Mouse (Mus musculus): ENCODE measurements at regions not wholly inside any gene's neighbourhood (a gene's known extent, or its start where the extent isn't known, plus 50 kb on each side); places are given as distances from the start of the nearest gene placed in this dataset.

DNA sequence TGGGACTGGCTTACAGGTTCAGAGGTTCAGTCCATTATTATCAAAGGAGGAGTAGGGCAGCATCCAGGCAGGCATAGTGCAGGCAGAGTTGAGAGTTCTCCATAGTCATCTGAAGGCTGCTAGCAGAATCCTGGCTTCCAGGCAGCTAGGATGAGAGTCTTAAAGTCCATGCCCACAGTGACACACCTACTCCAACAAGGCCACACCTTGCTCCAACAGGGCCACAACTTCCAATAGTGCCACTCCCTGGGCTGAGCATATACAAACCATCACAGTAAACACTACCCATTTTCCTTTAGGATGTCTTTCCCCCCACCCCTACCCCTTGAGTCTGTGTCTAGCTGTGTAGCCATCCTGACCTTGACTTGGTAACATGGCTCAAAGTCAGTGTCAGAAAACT is 78.8 kb upstream of the Ppp1r12a start:
- H3K9me3 ChIP-seq (ENCODE audit: control insufficient read depth, low read length), result no peaks in the 10 kb centered on the region
- DNase-seq (ENCODE audit: low spot score) (no peak), ATAC-seq (ENCODE audit: insufficient read depth, low FRiP score, low TSS enrichment) (no peak)
- H3K36me3 ChIP-seq (ENCODE audit: control insufficient read depth, insufficient read depth, low read length), result no peaks in the 10 kb centered on the region
- no peaks in the 10 kb centered on the region for H3K4me1 ChIP-seq (ENCODE audit: control insufficient read depth, insufficient read depth, low read length)
- no peak overlapping the region for H3K27ac ChIP-seq (ENCODE audit: low read depth, low read length)
- H3K4me2 ChIP-seq (ENCODE audit: low read depth), result no peak overlapping the region
- H3K9ac ChIP-seq (ENCODE audit: low read length), result no peak overlapping the region
- no peak overlapping the region for H3K4me3 ChIP-seq (ENCODE audit: low read depth, low read length)
- no peaks in the 10 kb centered on the region for H3K27me3 ChIP-seq (ENCODE audit: control insufficient read depth, insufficient read depth, low read length)

DNA sequence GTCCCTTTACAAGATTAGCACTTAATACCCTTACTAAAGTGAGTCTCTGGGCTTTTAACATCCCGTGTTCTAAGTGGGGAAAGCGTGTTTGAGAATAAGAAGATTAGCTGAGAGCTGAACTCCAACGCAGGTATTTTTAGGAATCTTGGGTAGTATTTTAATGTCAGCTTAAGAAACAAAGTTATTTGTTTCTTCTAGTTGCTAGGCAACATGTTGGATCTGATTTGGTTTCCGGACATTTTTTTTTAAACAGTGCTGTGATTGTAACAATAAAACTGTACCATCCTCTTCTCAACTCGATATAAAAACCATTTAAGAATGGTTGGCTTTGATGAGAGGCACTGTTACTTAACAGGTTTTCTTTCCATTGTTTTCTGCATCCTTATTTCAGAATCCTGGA is 86.8 kb upstream of the Ppp1r12a start:
- no peak for ATAC-seq (ENCODE audit: insufficient read depth, low FRiP score, low TSS enrichment)
- no peaks in the 10 kb centered on the region for H3K27me3 ChIP-seq (ENCODE audit: control insufficient read depth, insufficient read depth, low read length)
- no peak for DNase-seq (ENCODE audit: low spot score)
- H3K36me3 ChIP-seq (ENCODE audit: control insufficient read depth, insufficient read depth, low read length), result no peaks in the 10 kb centered on the region
- no peak overlapping the region for H3K4me2 ChIP-seq (ENCODE audit: low read depth)
- no peak overlapping the region for H3K9ac ChIP-seq (ENCODE audit: low read length)
- no peak overlapping the region for H3K27ac ChIP-seq (ENCODE audit: low read depth, low read length)
- WGBS, result 68% methylated on average over 5 of the region's 5 CpGs
- H3K4me1 ChIP-seq (ENCODE audit: control insufficient read depth, insufficient read depth, low read length), result no peaks in the 10 kb centered on the region; the same call in 1 of the 2 replicates
- H3K9me3 ChIP-seq (ENCODE audit: control insufficient read depth, low read length), result no peaks in the 10 kb centered on the region
- no peak overlapping the region for H3K4me3 ChIP-seq (ENCODE audit: low read depth, low read length)

DNA sequence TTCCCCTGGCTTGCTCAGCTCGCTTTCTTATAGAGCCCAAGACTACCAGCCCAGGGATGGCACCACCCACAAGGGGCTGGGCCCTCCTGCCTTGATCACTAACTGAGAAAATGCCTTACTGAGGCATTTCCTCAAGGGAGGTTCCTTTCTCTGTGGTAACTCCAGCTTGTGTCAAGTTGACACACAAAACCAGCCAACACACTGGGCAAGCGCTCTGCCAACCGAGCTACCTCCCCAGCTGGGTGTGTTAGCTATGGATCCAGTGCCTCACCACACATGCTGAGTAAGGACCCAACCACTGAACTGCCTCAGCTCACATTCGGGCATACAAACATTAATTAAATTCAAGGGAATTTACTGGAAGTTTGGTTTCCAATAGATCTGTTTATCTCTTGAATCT is 88.2 kb upstream of the Ppp1r12a start:
- 92% methylated on average over 4 of the region's 4 CpGs for WGBS
- Histone ChIP-seq H3K27me3 (ENCODE audit: control insufficient read depth, insufficient read depth, low read length) (no peaks in the 10 kb centered on the region), H3K4me2 (ENCODE audit: low read depth) (no peak overlapping the region), H3K4me3 (ENCODE audit: low read depth, low read length) (no peak overlapping the region), H3K36me3 (ENCODE audit: control insufficient read depth, insufficient read depth, low read length) (no peaks in the 10 kb centered on the region), H3K9ac (ENCODE audit: low read length) (no peak overlapping the region), H3K27ac (ENCODE audit: low read depth, low read length) (no peak overlapping the region), H3K9me3 (ENCODE audit: control insufficient read depth, low read length) (no peaks in the 10 kb centered on the region), H3K4me1 (ENCODE audit: control insufficient read depth, insufficient read depth, low read length) (no peaks in the 10 kb centered on the region; the same call in 1 of the 2 replicates)
- no peak for ATAC-seq (ENCODE audit: insufficient read depth, low FRiP score, low TSS enrichment)
- no peak for DNase-seq (ENCODE audit: low spot score)

DNA sequence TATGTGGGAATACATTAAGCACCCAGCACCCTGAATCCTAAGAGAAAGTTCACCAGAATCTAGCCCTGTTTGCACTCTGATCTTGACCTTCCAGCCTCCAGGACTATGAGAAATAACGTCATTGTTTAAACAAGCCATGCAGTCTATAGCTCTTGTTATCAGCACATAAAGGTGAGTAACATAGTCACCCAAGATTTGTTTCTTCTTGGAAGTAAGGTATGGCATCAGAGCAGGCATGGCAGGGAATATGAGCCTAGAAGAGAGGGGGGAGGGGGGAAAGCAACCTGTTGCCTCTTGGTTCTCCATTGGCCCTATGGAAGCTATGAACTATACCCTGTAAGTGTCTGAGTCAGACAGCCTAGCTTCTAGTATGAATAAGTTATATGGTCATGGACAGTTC is 89.8 kb upstream of the Ppp1r12a start:
- Histone ChIP-seq H3K9ac (ENCODE audit: low read length) (no peak overlapping the region), H3K9me3 (ENCODE audit: control insufficient read depth, low read length) (no peaks in the 10 kb centered on the region), H3K4me1 (ENCODE audit: control insufficient read depth, insufficient read depth, low read length) (no peaks in the 10 kb centered on the region; the same call in 1 of the 2 replicates), H3K36me3 (ENCODE audit: control insufficient read depth, insufficient read depth, low read length) (no peaks in the 10 kb centered on the region), H3K4me3 (ENCODE audit: low read depth, low read length) (no peak overlapping the region), H3K27ac (ENCODE audit: low read depth, low read length) (no peak overlapping the region), H3K4me2 (ENCODE audit: low read depth) (no peak overlapping the region), H3K27me3 (ENCODE audit: control insufficient read depth, insufficient read depth, low read length) (no peaks in the 10 kb centered on the region)
- no peak for ATAC-seq (ENCODE audit: insufficient read depth, low FRiP score, low TSS enrichment)
- DNase-seq (ENCODE audit: low spot score), result no peak
- 93% methylated on average over 1 of the region's 1 CpGs for WGBS

DNA sequence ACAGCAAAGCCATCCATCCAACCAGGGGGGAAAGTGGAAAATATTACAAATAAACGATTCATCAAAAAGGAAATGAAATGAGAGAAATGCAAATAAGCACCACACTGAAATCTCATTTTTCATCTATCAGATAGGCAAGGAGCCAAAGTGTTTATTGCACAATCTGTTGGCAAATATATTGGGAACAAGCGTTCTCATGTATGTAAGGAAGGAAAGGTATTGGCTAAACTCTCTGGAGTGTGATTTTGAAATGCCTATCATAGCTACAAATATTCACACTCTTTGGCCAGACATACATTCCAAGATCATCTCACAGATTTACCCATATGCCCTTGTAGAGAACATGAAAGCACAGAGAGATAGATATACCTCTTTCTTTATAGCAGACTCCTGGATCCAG is 90.6 kb upstream of the Ppp1r12a start:
- H3K9me3 ChIP-seq (ENCODE audit: control insufficient read depth, low read length), result no peaks in the 10 kb centered on the region
- no peak overlapping the region for H3K4me2 ChIP-seq (ENCODE audit: low read depth)
- no peak overlapping the region for H3K27ac ChIP-seq (ENCODE audit: low read depth, low read length)
- H3K36me3 ChIP-seq (ENCODE audit: control insufficient read depth, insufficient read depth, low read length), result no peaks in the 10 kb centered on the region
- H3K27me3 ChIP-seq (ENCODE audit: control insufficient read depth, insufficient read depth, low read length), result no peaks in the 10 kb centered on the region
- no peak overlapping the region for H3K4me3 ChIP-seq (ENCODE audit: low read depth, low read length)
- no peaks in the 10 kb centered on the region; the same call in 1 of the 2 replicates for H3K4me1 ChIP-seq (ENCODE audit: control insufficient read depth, insufficient read depth, low read length)
- H3K9ac ChIP-seq (ENCODE audit: low read length), result no peak overlapping the region
- WGBS, result 91% methylated on average over 2 of the region's 2 CpGs
- no peak for ATAC-seq (ENCODE audit: insufficient read depth, low FRiP score, low TSS enrichment)
- DNase-seq (ENCODE audit: low spot score), result no peak

DNA sequence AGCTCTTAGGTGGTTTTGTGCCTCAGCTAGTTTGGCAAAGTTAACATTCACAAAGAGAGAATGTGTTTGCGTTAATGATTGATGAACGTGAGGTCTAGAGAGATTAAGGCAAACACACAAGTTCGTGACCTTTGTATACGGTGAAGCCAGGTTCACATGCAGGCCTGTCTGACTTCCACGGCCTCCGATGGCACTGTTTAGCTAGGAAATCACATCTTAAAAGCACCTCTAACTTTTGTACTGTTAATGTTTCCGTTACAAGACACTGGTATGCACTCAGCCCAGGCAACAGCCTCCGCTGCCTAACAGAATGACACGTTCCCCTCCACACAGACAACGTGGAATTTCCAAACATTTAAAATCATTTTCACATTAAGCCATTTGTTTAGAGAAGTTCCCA is 94.3 kb upstream of the Ppp1r12a start:
- H3K4me1 ChIP-seq (ENCODE audit: control insufficient read depth, insufficient read depth, low read length), result no peaks in the 10 kb centered on the region
- no peaks in the 10 kb centered on the region for H3K9me3 ChIP-seq (ENCODE audit: control insufficient read depth, low read length)
- DNase-seq (ENCODE audit: low spot score) (no peak), ATAC-seq (ENCODE audit: insufficient read depth, low FRiP score, low TSS enrichment) (no peak)
- H3K9ac ChIP-seq (ENCODE audit: low read length), result no peak overlapping the region
- H3K4me3 ChIP-seq (ENCODE audit: low read depth, low read length), result no peak overlapping the region
- H3K27ac ChIP-seq (ENCODE audit: low read depth, low read length), result no peak overlapping the region
- no peaks in the 10 kb centered on the region for H3K36me3 ChIP-seq (ENCODE audit: control insufficient read depth, insufficient read depth, low read length)
- WGBS, result 69% methylated on average over 10 of the region's 10 CpGs
- no peaks in the 10 kb centered on the region for H3K27me3 ChIP-seq (ENCODE audit: control insufficient read depth, insufficient read depth, low read length)
- H3K4me2 ChIP-seq (ENCODE audit: low read depth), result no peak overlapping the region

DNA sequence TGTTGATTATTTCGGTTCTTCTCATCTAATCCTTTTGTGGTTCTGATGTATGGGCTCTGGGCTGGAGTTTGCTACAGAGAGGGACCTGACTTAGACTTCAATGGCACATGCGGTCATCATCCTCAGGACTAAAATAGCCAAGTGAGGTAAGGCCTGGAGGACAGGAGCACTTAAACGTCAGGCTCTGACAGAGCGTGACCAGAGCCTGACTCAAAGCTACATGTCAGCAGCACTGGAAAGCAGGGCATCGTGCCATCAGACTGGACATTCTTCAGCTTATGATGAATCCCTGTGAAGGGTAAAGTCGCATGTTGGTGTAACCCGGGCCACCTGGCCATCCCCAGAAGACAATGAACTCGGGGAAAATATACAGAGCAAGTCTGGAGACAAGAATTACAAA is 95.8 kb upstream of the Ppp1r12a start:
- Histone ChIP-seq H3K27me3 (ENCODE audit: control insufficient read depth, insufficient read depth, low read length) (no peaks in the 10 kb centered on the region), H3K4me3 (ENCODE audit: low read depth, low read length) (no peak overlapping the region), H3K36me3 (ENCODE audit: control insufficient read depth, insufficient read depth, low read length) (no peaks in the 10 kb centered on the region), H3K9ac (ENCODE audit: low read length) (no peak overlapping the region), H3K4me2 (ENCODE audit: low read depth) (no peak overlapping the region), H3K4me1 (ENCODE audit: control insufficient read depth, insufficient read depth, low read length) (no peaks in the 10 kb centered on the region), H3K9me3 (ENCODE audit: control insufficient read depth, low read length) (no peaks in the 10 kb centered on the region), H3K27ac (ENCODE audit: low read depth, low read length) (no peak overlapping the region)
- ATAC-seq (ENCODE audit: insufficient read depth, low FRiP score, low TSS enrichment) (no peak), DNase-seq (ENCODE audit: low spot score) (no peak)
- 89% methylated on average over 8 of the region's 8 CpGs for WGBS

DNA sequence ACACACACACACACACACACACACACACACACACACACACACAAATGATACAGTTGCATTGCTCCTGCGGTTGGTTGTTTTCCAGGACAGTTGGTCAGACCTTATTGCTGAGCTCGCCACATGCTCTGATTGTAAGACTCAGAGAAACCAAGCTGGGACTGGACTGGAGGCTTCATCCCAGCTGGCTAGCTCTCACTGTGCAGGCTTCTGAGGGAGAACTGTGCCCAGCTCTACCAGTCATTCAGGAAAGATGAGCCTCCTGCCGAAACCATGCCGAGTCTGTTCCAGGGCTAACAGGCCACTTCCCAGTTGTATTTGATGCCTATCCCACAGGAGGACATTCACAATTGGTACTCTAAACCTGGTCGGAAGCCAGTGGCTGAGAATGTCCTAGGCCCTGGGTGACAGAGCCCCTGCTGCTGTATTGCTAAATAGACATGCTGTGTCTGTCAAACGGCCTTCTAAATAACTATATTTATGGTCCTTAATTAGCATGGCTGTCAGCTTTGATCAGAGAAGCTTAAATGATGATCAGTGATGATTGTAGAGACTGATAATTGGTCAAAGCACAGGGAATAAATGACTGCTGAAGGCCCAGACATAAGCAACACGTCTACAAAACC is 100.1 kb upstream of the Ppp1r12a start:
- no peak overlapping the region for H3K4me2 ChIP-seq (ENCODE audit: low read depth)
- H3K4me3 ChIP-seq (ENCODE audit: low read depth, low read length), result no peak overlapping the region
- no peak for DNase-seq (ENCODE audit: low spot score)
- no peaks in the 10 kb centered on the region for H3K4me1 ChIP-seq (ENCODE audit: control insufficient read depth, insufficient read depth, low read length)
- H3K9ac ChIP-seq (ENCODE audit: low read length), result no peak overlapping the region
- H3K36me3 ChIP-seq (ENCODE audit: control insufficient read depth, insufficient read depth, low read length), result no peaks in the 10 kb centered on the region
- 35% methylated on average over 7 of the region's 7 CpGs for WGBS
- H3K9me3 ChIP-seq (ENCODE audit: control insufficient read depth, low read length), result no peaks in the 10 kb centered on the region
- ATAC-seq (ENCODE audit: insufficient read depth, low FRiP score, low TSS enrichment), result peak; percentile 53; the same call in 1 of the 2 replicates
- H3K27me3 ChIP-seq (ENCODE audit: control insufficient read depth, insufficient read depth, low read length), result no peaks in the 10 kb centered on the region
- H3K27ac ChIP-seq (ENCODE audit: low read depth, low read length), result no peak overlapping the region

DNA sequence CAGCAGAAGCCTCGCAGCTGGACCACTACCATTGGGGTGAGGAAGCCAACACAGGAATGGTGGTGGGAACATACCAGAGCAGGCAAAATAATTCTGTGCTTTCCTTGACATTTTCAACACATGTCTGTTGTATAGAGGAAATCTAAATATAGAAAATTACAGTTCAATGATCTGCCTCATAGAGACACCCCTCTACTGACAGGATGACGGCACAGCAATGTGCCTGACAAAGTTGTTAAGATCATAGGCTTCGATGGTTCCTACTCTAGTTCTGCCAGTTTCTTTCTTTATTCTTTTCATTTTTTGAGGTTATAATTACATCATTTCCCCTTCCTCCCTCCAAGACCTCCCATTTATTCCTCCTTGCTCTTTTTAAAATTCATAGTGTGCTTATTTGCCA is 101.4 kb upstream of the Ppp1r12a start:
- no peak overlapping the region for H3K9ac ChIP-seq (ENCODE audit: low read length)

More for the DNA sequence above, 101.4 kb upstream of the Ppp1r12a start:
- no peak overlapping the region for H3K4me3 ChIP-seq (ENCODE audit: low read depth, low read length)
- no peaks in the 10 kb centered on the region for H3K36me3 ChIP-seq (ENCODE audit: control insufficient read depth, insufficient read depth, low read length)
- WGBS, result 89% methylated on average over 3 of the region's 3 CpGs
- DNase-seq (ENCODE audit: low spot score), result no peak
- H3K4me1 ChIP-seq (ENCODE audit: control insufficient read depth, insufficient read depth, low read length), result no peaks in the 10 kb centered on the region
- H3K27ac ChIP-seq (ENCODE audit: low read depth, low read length), result no peak overlapping the region
- H3K4me2 ChIP-seq (ENCODE audit: low read depth), result no peak overlapping the region
- no peaks in the 10 kb centered on the region for H3K27me3 ChIP-seq (ENCODE audit: control insufficient read depth, insufficient read depth, low read length)
- no peaks in the 10 kb centered on the region for H3K9me3 ChIP-seq (ENCODE audit: control insufficient read depth, low read length)
- ATAC-seq (ENCODE audit: insufficient read depth, low FRiP score, low TSS enrichment), result no peak
